Mouse (Mus musculus): Measurements from ENCODE around the gene Telo2. TPM values are rescaled to one million over a fixed set of nuclear protein-coding genes. Genes with fewer than 3 reads are reported as not detected.
"Not testable (repeated sequence)": the region's sequence is repeated elsewhere in the genome, so short reads cannot be mapped to it uniquely, and the experiment has no call there.

The Telo2 gene
- polyA plus RNA-seq, 1 experiment from 2014 or later = 41.7 TPM

- Histone ChIP-seq H3K27me3 (ENCODE audit: control insufficient read depth, insufficient read depth, low read length) (no peaks in the 10 kb centered on the region), H3K4me3 (replicated peaks; ENCODE audit: low read length) (no peak overlapping the region), H3K36me3 (replicated peaks; ENCODE audit: control insufficient read depth, insufficient read depth) (no peaks in the 10 kb centered on the region), H3K27ac (no peak overlapping the region), H3K4me1 (replicated peaks; ENCODE audit: control insufficient read depth, insufficient read depth, low read length) (no peaks in the 10 kb centered on the region), H3K4me2 (replicated peaks) (no peak overlapping the region), H3K9ac (no peak overlapping the region), H3K9me3 (ENCODE audit: control insufficient read depth, low read length) (no peaks in the 10 kb centered on the region)
- ATAC-seq (ENCODE audit: low FRiP score) (no peak), DNase-seq (ENCODE audit: low spot score) (no peak)
- WGBS = 78% methylated on average over 9 of the region's 9 CpGs
Observed at GRCm38 (mm10) chr17:25127681-25128080, 11.9 kb upstream of the Telo2 start.

GRCm38 (mm10) chr17:25127079-25127478 lies 11.3 kb upstream of the Telo2 start:
- Histone ChIP-seq H3K4me3 (replicated peaks; ENCODE audit: low read length) (no peak overlapping the region), H3K4me1 (replicated peaks; ENCODE audit: control insufficient read depth, insufficient read depth, low read length) (no peaks in the 10 kb centered on the region), H3K9ac (no peak overlapping the region), H3K9me3 (ENCODE audit: control insufficient read depth, low read length) (no peaks in the 10 kb centered on the region), H3K27ac (no peak overlapping the region), H3K4me2 (replicated peaks) (no peak overlapping the region), H3K27me3 (ENCODE audit: control insufficient read depth, insufficient read depth, low read length) (no peaks in the 10 kb centered on the region), H3K36me3 (replicated peaks; ENCODE audit: control insufficient read depth, insufficient read depth) (no peaks in the 10 kb centered on the region)
- DNase-seq (ENCODE audit: low spot score) (peak; percentile 28), ATAC-seq (ENCODE audit: low FRiP score) (no peak)
- WGBS = 49% methylated on average over 8 of the region's 8 CpGs

DNA sequence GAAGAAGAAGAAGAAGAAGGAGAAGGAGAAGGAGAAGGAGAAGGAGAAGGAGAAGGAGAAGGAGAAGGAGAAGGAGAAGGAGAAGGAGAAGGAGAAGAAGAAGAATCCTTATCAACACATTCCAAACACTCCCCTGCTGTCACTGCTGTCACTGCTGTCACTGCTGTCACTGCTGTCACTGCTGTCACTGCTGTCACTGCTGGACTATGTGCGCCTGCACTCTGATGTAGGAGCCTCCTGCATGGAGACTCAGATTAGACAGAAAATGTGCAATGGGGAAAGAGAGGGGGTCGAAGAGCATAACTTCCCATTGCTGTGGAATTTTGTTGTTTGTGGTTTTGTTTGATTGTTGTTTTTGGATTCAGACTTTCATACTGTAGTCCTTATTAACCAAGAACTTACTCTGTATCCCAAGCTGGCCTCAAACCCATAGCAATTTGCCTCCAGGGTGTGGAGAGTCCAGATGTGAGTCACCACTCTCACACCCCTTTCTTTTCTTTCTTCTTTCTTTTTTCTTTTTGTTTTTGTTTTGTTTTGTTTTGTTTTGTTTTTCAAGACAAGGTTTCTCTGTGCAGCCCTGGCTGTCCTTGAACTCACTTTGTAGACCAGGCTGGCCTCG lies 9.8 kb upstream of the Telo2 start:
- H3K4me3 ChIP-seq (replicated peaks; ENCODE audit: low read length); DNase-seq (ENCODE audit: low spot score); H3K9me3 ChIP-seq (ENCODE audit: control insufficient read depth, low read length); H3K36me3 ChIP-seq (replicated peaks; ENCODE audit: control insufficient read depth, insufficient read depth); ATAC-seq (ENCODE audit: low FRiP score); H3K9ac ChIP-seq; H3K27ac ChIP-seq; H3K27me3 ChIP-seq (ENCODE audit: control insufficient read depth, insufficient read depth, low read length); H3K4me1 ChIP-seq (replicated peaks; ENCODE audit: control insufficient read depth, insufficient read depth, low read length); H3K4me2 ChIP-seq (replicated peaks): not testable (repeated sequence)
- WGBS = 79% methylated on average over 3 of the region's 3 CpGs

DNA sequence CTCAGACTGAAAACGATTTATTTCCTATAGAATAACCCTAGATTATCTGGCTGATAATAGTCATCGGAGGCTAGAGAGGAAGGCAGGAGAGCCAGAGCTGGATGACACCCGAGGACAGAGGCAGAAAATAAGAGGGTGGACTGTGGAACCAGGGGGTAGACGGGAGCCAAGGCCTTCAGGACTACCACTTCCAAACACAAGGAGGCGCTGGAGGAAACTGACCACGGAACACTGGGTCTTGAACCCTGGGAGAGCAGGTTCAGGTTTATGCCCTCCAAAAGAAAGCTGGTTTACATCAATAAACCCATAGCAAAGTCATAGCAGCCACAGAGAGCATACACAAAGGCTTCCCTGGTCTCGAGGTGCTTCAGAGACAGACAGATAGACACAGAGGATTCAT lies 8.2 kb upstream of the Telo2 start:
- no peaks in the 10 kb centered on the region for H3K36me3 ChIP-seq (replicated peaks; ENCODE audit: control insufficient read depth, insufficient read depth)
- DNase-seq (ENCODE audit: low spot score) (no peak), ATAC-seq (ENCODE audit: low FRiP score) (no peak)
- H3K4me2 ChIP-seq (replicated peaks) = no peak overlapping the region
- H3K9ac ChIP-seq = no peak overlapping the region
- H3K9me3 ChIP-seq (ENCODE audit: control insufficient read depth, low read length) = no peaks in the 10 kb centered on the region
- no peak overlapping the region for H3K4me3 ChIP-seq (replicated peaks; ENCODE audit: low read length)
- WGBS = 30% methylated on average over 7 of the region's 7 CpGs
- H3K27me3 ChIP-seq (ENCODE audit: control insufficient read depth, insufficient read depth, low read length) = peaks cover 4% of the 10 kb centered on the region; the same call in 1 of the 2 replicates
- H3K27ac ChIP-seq = no peak overlapping the region
- H3K4me1 ChIP-seq (replicated peaks; ENCODE audit: control insufficient read depth, insufficient read depth, low read length) = no peaks in the 10 kb centered on the region

DNA sequence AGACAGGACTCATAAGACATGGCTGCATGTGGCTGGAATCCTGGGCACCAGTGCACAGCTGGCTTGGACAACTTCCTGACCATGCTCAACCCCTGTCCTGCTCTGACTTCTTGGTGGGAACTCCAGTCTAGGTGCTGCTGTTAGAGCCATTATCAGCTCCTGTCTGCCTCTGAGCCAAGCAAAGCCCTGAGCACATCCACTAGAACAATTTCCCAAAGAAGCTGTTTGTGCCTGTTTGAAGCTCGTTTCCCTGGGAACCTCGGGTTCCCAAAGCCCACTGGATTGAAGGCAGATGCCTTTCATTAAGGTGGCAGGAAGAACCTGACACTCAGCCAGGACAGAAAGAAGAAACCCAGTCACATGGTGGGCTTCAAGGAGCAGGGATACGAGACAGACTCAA lies 4.6 kb upstream of the Telo2 start, which contains the start of gene Ptx4:
TSS of gene Ptx4 (plus strand) at position 355 of the 400 bp plus-strand sequence.
- DNase-seq (ENCODE audit: low spot score) (no peak), ATAC-seq (ENCODE audit: low FRiP score) (no peak)
- peaks cover 4% of the 10 kb centered on the region; the same call in 1 of the 2 replicates for H3K27me3 ChIP-seq (ENCODE audit: control insufficient read depth, insufficient read depth, low read length)
- H3K4me1 ChIP-seq (replicated peaks; ENCODE audit: control insufficient read depth, insufficient read depth, low read length) = 0 out of 2 replicates have a peak, but pooled peaks cover 4% of the 10 kb centered on the region
- H3K36me3 ChIP-seq (replicated peaks; ENCODE audit: control insufficient read depth, insufficient read depth) = no peaks in the 10 kb centered on the region
- WGBS = 48% methylated on average over 3 of the region's 3 CpGs
- H3K4me2 ChIP-seq (replicated peaks) = no peak within 1 kb of the TSS
- H3K4me3 ChIP-seq (replicated peaks; ENCODE audit: low read length) = no peak within 1 kb of the TSS
- no peaks in the 10 kb centered on the region for H3K9me3 ChIP-seq (ENCODE audit: control insufficient read depth, low read length)
- no peak within 1 kb of the TSS for H3K27ac ChIP-seq
- no peak within 1 kb of the TSS for H3K9ac ChIP-seq

DNA sequence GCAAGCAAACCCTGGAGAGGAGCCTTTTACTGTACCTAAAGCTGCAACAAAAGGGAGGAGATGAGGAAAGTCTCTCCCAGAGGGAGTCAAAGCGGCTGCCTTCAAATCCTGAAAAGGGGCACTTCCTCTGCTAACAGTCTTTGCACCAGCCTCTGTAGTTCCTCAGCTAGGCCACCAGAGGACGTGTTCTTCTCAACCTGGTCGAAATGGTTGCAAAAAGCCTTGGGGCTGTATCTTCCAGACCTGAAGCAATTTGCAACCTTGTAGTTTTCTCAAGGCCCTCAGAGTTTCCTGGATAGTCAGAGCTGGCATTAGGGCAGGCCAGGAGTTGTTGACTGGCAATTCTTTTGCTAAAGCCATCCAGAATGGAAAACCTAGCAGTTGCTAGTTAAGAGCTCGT lies 1.5 kb upstream of the Telo2 start:
- Histone ChIP-seq H3K9me3 (ENCODE audit: control insufficient read depth, low read length) (no peaks in the 10 kb centered on the region), H3K9ac (no peak overlapping the region), H3K4me1 (replicated peaks; ENCODE audit: control insufficient read depth, insufficient read depth, low read length) (peaks cover 9% of the 10 kb centered on the region; the same call in 1 of the 2 replicates), H3K36me3 (replicated peaks; ENCODE audit: control insufficient read depth, insufficient read depth) (0 out of 2 replicates have a peak, but pooled peaks cover 8% of the 10 kb centered on the region), H3K4me3 (replicated peaks; ENCODE audit: low read length) (no peak overlapping the region), H3K27ac (no peak overlapping the region), H3K4me2 (replicated peaks) (no peak overlapping the region), H3K27me3 (ENCODE audit: control insufficient read depth, insufficient read depth, low read length) (peaks cover 4% of the 10 kb centered on the region; the same call in 1 of the 2 replicates)
- no peak for DNase-seq (ENCODE audit: low spot score)
- no peak for ATAC-seq (ENCODE audit: low FRiP score)
- 30% methylated on average over 4 of the region's 4 CpGs for WGBS

- H3K4me2 ChIP-seq (replicated peaks) = peak overlapping the region; percentile 89
- H3K27ac ChIP-seq = peak overlapping the region; percentile 89
- H3K4me1 ChIP-seq (replicated peaks; ENCODE audit: control insufficient read depth, insufficient read depth, low read length) = peaks cover 9% of the 10 kb centered on the region; the same call in 1 of the 2 replicates
- no peaks in the 10 kb centered on the region for H3K9me3 ChIP-seq (ENCODE audit: control insufficient read depth, low read length)
- no peak for DNase-seq (ENCODE audit: low spot score)
- H3K9ac ChIP-seq = peak overlapping the region; percentile 72
- H3K36me3 ChIP-seq (replicated peaks; ENCODE audit: control insufficient read depth, insufficient read depth) = peaks cover 21% of the 10 kb centered on the region
- peak overlapping the region; percentile 54 for H3K4me3 ChIP-seq (replicated peaks; ENCODE audit: low read length)
- peak; percentile 65 for ATAC-seq (ENCODE audit: low FRiP score)
- 17% methylated on average over 23 of the region's 23 CpGs for WGBS
- H3K27me3 ChIP-seq (ENCODE audit: control insufficient read depth, insufficient read depth, low read length) = peaks cover 4% of the 10 kb centered on the region; the same call in 1 of the 2 replicates
Observed at GRCm38 (mm10) chr17:25114908-25115645, 690 bp downstream of the Telo2 start.

DNA sequence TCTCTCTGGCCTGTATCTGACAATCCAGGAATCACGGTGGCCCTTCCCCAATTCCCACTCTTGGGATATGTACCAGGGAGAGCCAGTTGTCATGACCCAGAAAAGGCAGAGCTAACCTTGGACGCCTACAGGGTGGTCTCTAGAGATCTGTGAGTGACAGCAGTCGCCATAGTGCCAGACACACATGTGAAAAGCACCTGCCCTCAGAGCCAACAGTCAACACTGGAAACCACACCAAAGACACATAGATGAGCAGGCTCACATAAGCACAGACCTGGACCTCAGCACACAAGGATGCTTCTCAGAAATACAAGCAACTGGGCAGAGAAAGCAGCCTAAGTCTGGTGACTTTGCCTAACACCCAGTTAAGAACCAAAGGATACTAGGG lies 3.4 kb downstream of the Telo2 start:
- Histone ChIP-seq H3K4me2 (replicated peaks) (no peak overlapping the region), H3K36me3 (replicated peaks; ENCODE audit: control insufficient read depth, insufficient read depth) (peaks cover 39% of the 10 kb centered on the region), H3K27me3 (ENCODE audit: control insufficient read depth, insufficient read depth, low read length) (no peaks in the 10 kb centered on the region), H3K4me3 (replicated peaks; ENCODE audit: low read length) (no peak overlapping the region), H3K9me3 (ENCODE audit: control insufficient read depth, low read length) (no peaks in the 10 kb centered on the region), H3K4me1 (replicated peaks; ENCODE audit: control insufficient read depth, insufficient read depth, low read length) (peaks cover 9% of the 10 kb centered on the region; the same call in 1 of the 2 replicates), H3K27ac (no peak overlapping the region), H3K9ac (no peak overlapping the region)
- DNase-seq (ENCODE audit: low spot score) (no peak), ATAC-seq (ENCODE audit: low FRiP score) (no peak)
- 81% methylated on average over 3 of the region's 3 CpGs for WGBS

DNA sequence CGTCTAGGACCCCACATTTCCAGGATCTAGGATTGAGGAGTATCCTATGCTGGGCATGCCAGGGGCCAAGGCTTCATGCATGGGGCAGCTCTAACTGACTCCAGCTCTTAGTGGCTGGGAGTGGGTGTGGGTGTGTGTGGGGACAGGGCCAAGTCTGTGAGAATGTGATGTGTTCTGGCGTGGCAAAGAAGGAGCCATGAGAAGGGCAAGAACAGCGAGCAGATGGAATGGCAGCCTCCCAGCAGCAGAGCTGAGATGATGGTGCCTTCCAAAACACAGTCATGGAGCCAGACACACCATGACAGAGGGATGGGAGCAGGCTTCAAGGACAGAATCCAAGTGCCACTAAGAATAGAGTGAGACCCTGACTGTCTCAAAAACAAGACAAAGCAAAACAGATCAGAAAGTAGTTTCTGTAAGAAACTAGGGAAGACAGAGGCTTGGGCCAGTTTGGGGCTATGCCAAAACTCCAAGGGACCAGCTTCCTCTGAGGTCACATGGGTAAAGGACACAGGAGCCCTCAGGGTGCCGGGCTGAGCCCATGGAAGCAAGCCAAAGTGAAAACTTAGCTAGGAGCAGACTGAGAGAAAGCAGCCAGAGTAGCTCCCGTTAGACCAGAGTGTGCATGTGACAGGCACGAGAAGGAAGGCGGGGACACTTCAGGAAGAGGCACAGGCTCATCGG lies 3.9 kb downstream of the Telo2 start:
- Histone ChIP-seq H3K27me3 (ENCODE audit: control insufficient read depth, insufficient read depth, low read length) (no peaks in the 10 kb centered on the region), H3K9ac (no peak overlapping the region), H3K9me3 (ENCODE audit: control insufficient read depth, low read length) (no peaks in the 10 kb centered on the region), H3K36me3 (replicated peaks; ENCODE audit: control insufficient read depth, insufficient read depth) (peaks cover 44% of the 10 kb centered on the region), H3K4me3 (replicated peaks; ENCODE audit: low read length) (no peak overlapping the region), H3K4me2 (replicated peaks) (no peak overlapping the region), H3K4me1 (replicated peaks; ENCODE audit: control insufficient read depth, insufficient read depth, low read length) (peaks cover 9% of the 10 kb centered on the region; the same call in 1 of the 2 replicates), H3K27ac (no peak overlapping the region)
- ATAC-seq (ENCODE audit: low FRiP score) (no peak), DNase-seq (ENCODE audit: low spot score) (no peak)
- 91% methylated on average over 8 of the region's 8 CpGs for WGBS

Data from hindbrain, embryonic 14.5 days (tissue).